ENCODE assay signal across 27 mouse cellular contexts in genomic region chr11:75574378-75575123, GRCm38 (mm10).
"Had no signal": no experiment of that assay in that cellular context is flagged by ENCODE, and none has a peak within 500 bp of the region (broad histone marks: within the 10 kb centered on the region; RNA-seq: fewer than 3 reads in every experiment).

No protein-coding gene starts in this region.

- ATAC-seq: liver, embryonic 12.5 days; midbrain, embryonic 13.5 days; midbrain, embryonic 16.5 days had no signal

- H3K27ac ChIP-seq: kidney, embryonic 15.5 days; left cerebral cortex, adult 2 months; limb, embryonic 12.5 days; limb, embryonic 15.5 days; liver, embryonic 12.5 days; liver, embryonic 15.5 days; lung, embryonic 15.5 days; midbrain, embryonic 10.5 days; midbrain, embryonic 13.5 days; neural tube, embryonic 12.5 days; neural tube, embryonic 15.5 days; stomach, postnatal 0 days had no signal

- H3K36me3 ChIP-seq: kidney, embryonic 15.5 days; limb, embryonic 12.5 days; limb, embryonic 15.5 days; liver, embryonic 12.5 days; liver, embryonic 15.5 days; lung, embryonic 15.5 days had no signal

- H3K9me3 ChIP-seq: kidney, embryonic 15.5 days; limb, embryonic 12.5 days; limb, embryonic 15.5 days; liver, embryonic 12.5 days; liver, embryonic 15.5 days; lung, embryonic 15.5 days; midbrain, embryonic 10.5 days; midbrain, embryonic 13.5 days; neural tube, embryonic 12.5 days; neural tube, embryonic 15.5 days had no signal

- H3K4me3 ChIP-seq: kidney, embryonic 15.5 days; left cerebral cortex, adult 2 months; limb, embryonic 12.5 days; limb, embryonic 15.5 days; liver, embryonic 12.5 days; liver, embryonic 15.5 days; lung, embryonic 15.5 days; midbrain, embryonic 10.5 days; midbrain, embryonic 13.5 days; myocyte; neural tube, embryonic 12.5 days; neural tube, embryonic 15.5 days had no signal

- DNase-seq: kidney, adult 8-10 months; kidney, postnatal 10 days; kidney, postnatal 36 days; layer of hippocampus, postnatal 36 days; lung, adult 18-20 months; lung, postnatal 10 days; lung, postnatal 36 days; right cerebral cortex, adult 18-20 months; right cerebral cortex, postnatal 14 days; right cerebral cortex, postnatal 4 days; thymus, adult 2 months; thymus, postnatal 14 days; thymus, postnatal 4 days had no signal

- H3K27me3 ChIP-seq: kidney, embryonic 15.5 days; limb, embryonic 12.5 days; limb, embryonic 15.5 days; lung, embryonic 15.5 days; midbrain, embryonic 13.5 days; neural tube, embryonic 12.5 days; neural tube, embryonic 15.5 days had no signal
